Comparison of ENCODE assay signal across 9 mouse cellular contexts in the genomic region with DNA sequence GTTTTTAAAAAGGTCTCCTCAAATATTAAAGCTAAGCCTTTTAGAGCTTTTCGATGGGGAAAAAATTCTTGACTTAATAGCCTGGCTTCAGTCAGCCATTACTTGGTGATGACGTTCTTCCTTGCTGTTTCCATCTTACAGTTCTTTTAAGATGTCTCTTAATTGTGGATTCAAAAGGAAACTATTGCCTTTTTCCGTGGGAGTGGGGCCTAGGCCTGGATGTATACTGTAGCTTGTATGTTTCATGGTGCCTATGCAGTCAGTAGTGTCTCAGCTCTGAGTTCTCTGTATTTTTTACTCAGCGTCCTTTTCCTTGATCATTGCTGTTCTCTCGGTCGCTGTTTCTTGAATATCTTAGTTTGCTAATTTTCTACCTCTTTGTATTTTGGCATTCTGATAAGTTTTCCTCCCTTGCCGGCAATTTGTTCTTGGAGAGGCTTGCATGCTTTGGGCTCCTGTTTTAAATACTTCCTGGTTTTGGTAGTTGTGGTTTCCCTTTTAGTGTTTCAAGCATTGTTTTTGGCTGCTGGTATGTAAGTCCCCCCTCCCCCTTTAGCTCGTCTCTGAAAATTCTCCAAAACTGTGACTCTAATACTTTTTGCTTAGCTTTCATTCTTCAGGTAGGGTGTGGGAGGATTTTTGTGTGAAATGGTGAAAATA. TPM values are rescaled to one million over a fixed set of nuclear protein-coding genes. Genes with fewer than 3 reads are reported as not detected.
DNase-seq lines count a peak whose midpoint lies in the region; TF ChIP-seq lines count a peak whose summit lies in the region.
"Had no signal": no experiment of that assay in that cellular context is flagged by ENCODE, and none has a peak within 500 bp of the region (broad histone marks: within the 10 kb centered on the region; RNA-seq: fewer than 3 reads in every experiment).

No protein-coding gene starts in this region.

- intact Hi-C loops in gastrocnemius, postnatal 14 days (cut with DNase I; ENCODE audit: low total_unique reads) = no loop called here

- DNase-seq in layer of hippocampus, adult 2 months (ENCODE audit: low spot score in 2 of 2) = no peak
- no peak for DNase-seq in layer of hippocampus, adult 8-10 months (ENCODE audit: low spot score in 2 of 2)
- DNase-seq in induced T-regulatory cell, adult 2 months (ENCODE audit: low read depth) = peak; percentile 83
- peak; percentile 65 for DNase-seq in naive thymus-derived CD4-positive, alpha-beta T cell, adult 2 months (ENCODE audit: low read depth)
- DNase-seq in gastrocnemius, adult 8-10 months (ENCODE audit: low spot score in 2 of 2) = no peak
- DNase-seq in right cerebral cortex, postnatal 14 days = no peak
- DNase-seq in gastrocnemius, postnatal 14 days = no peak
- DNase-seq: thymus, postnatal 36 days had no signal

- no peak for TF ChIP-seq CTCF in layer of hippocampus, adult 2 months (conservative IDR thresholded peaks at IDR 0.05)
- no peak for TF ChIP-seq CTCF in bone marrow, adult 2 months (IDR thresholded peaks at IDR 0.05; ENCODE audit: control insufficient read depth, insufficient read depth, low read length)

- peak overlapping the region; percentile 98 for H3K4me3 ChIP-seq in layer of hippocampus, adult 2 months
- H3K4me3 ChIP-seq in bone marrow, adult 2 months (replicated peaks; ENCODE audit: control insufficient read depth, low read depth, low read length) = peak overlapping the region; percentile 64

- peaks cover 1% of the 10 kb centered on the region; the same call in 1 of the 2 replicates for H3K4me1 ChIP-seq in bone marrow, adult 2 months (ENCODE audit: control insufficient read depth, insufficient read depth, low read length)

- WGBS in bone marrow, adult 2 months = 0% methylated on average over 8 of the region's 8 CpGs

- TF ChIP-seq POLR2A in bone marrow, adult 2 months (IDR thresholded peaks at IDR 0.05; ENCODE audit: borderline replicate concordance, control insufficient read depth, low read depth, low read length) = no peak

- peak overlapping the region; percentile 93; the same call in 1 of the 2 replicates for H3K27ac ChIP-seq in layer of hippocampus, adult 2 months
- peak overlapping the region; percentile 36; the same call in 1 of the 2 replicates for H3K27ac ChIP-seq in bone marrow, adult 2 months (ENCODE audit: control insufficient read depth, insufficient read depth, low read depth, low read length, poor library complexity)

RNA-seq across cellular contexts. Expression of gene Srrm2, which starts 14.2 kb away (rescaled TPM):
- total RNA-seq in layer of hippocampus, adult 2 months (2021) = 100 to 1,000 TPM; 613 to 663 TPM
- total RNA-seq in layer of hippocampus, adult 8-10 months (2022) = 100 to 1,000 TPM; 503 to 777 (median 666) TPM
- polyA plus RNA-seq in bone marrow, adult 2 months (2011; ENCODE audit: insufficient read depth, insufficient read length, low replicate concordance, missing spikeins) = 328 and 487 TPM in 2 replicates
- total RNA-seq in gastrocnemius, adult 8-10 months (2022) = 100 to 1,000 TPM; 152 to 180 (median 170) TPM
- total RNA-seq in gastrocnemius, postnatal 14 days (2021) = 100 to 1,000 TPM; 148 to 169 TPM

RNA-seq across cellular contexts. Expression of gene Flywch2, which starts 18.7 kb away (rescaled TPM):
- 10 to 100 TPM; 10.6 to 12.3 TPM for total RNA-seq in layer of hippocampus, adult 2 months (2021)
- total RNA-seq in layer of hippocampus, adult 8-10 months (2022) = 10 to 100 TPM in 2 of 4 experiments, 1 to 10 TPM in 2; 8.1 to 11.7 (median 10.1) TPM
- not detected in 2 replicates for polyA plus RNA-seq in bone marrow, adult 2 months (2011; ENCODE audit: insufficient read depth, insufficient read length, low replicate concordance, missing spikeins)
- total RNA-seq in gastrocnemius, adult 8-10 months (2022) = not detected
- 1 to 10 TPM; 1.2 to 2.0 TPM for total RNA-seq in gastrocnemius, postnatal 14 days (2021)

RNA-seq across cellular contexts. Expression of gene Elob, which starts 24.4 kb away (rescaled TPM):
- 100 to 1,000 TPM; 332 to 341 TPM for total RNA-seq in layer of hippocampus, adult 2 months (2021)
- total RNA-seq in layer of hippocampus, adult 8-10 months (2022) = 100 to 1,000 TPM; 314 to 381 (median 345) TPM
- polyA plus RNA-seq in bone marrow, adult 2 months (2011; ENCODE audit: insufficient read depth, insufficient read length, low replicate concordance, missing spikeins) = 185 and 239 TPM in 2 replicates
- 100 to 1,000 TPM; 403 to 511 (median 426) TPM for total RNA-seq in gastrocnemius, adult 8-10 months (2022)
- total RNA-seq in gastrocnemius, postnatal 14 days (2021) = 100 to 1,000 TPM; 321 to 328 TPM

RNA-seq across cellular contexts. Expression of gene Prss33, which starts 31.3 kb away (rescaled TPM):
- total RNA-seq in layer of hippocampus, adult 2 months (2021) = not detected
- total RNA-seq in layer of hippocampus, adult 8-10 months (2022) = under 1 TPM in 1 of 4 experiments, not detected in 3; 0.38 TPM
- polyA plus RNA-seq in bone marrow, adult 2 months (2011; ENCODE audit: insufficient read depth, insufficient read length, low replicate concordance, missing spikeins) = not detected in 2 replicates
- total RNA-seq in gastrocnemius, adult 8-10 months (2022) = not detected
- not detected for total RNA-seq in gastrocnemius, postnatal 14 days (2021)

RNA-seq across cellular contexts. Expression of gene Flywch1, which starts 33.2 kb away (rescaled TPM):
- 100 to 1,000 TPM; 310 to 345 TPM for total RNA-seq in layer of hippocampus, adult 2 months (2021)
- 100 to 1,000 TPM; 324 to 395 (median 358) TPM for total RNA-seq in layer of hippocampus, adult 8-10 months (2022)
- 5.5 and 11.2 TPM in 2 replicates for polyA plus RNA-seq in bone marrow, adult 2 months (2011; ENCODE audit: insufficient read depth, insufficient read length, low replicate concordance, missing spikeins)
- 10 to 100 TPM; 48.7 to 63.8 (median 54.3) TPM for total RNA-seq in gastrocnemius, adult 8-10 months (2022)
- 10 to 100 TPM; 35.6 to 35.8 TPM for total RNA-seq in gastrocnemius, postnatal 14 days (2021)

Comparison
In these comparisons a context has a peak if more than half of its experiments do, and no peak if none do; other contexts are left out.
1. DNase-seq: peak in induced T-regulatory cell, adult 2 months (single experiment) and naive thymus-derived CD4-positive, alpha-beta T cell, adult 2 months (single experiment); none in layer of hippocampus, adult 2 months (0 of 2), layer of hippocampus, adult 8-10 months (0 of 2), gastrocnemius, adult 8-10 months (0 of 2), right cerebral cortex, postnatal 14 days (single experiment) and gastrocnemius, postnatal 14 days (single experiment).